Mouse (Mus musculus) liver, postnatal 0 days (tissue): Measurements from ENCODE around the gene Tpsb2.

Experiments used
- CTCF ChIP-seq: sonication (generic); IDR thresholded peaks from 2 replicates; pipeline ENCODE4 v1.5.1; 2016; ENCODE audit warnings: antibody characterized with exemption, low read depth
- EP300 ChIP-seq: IDR thresholded peaks from 2 replicates; pipeline ENCODE4 v1.6.1; 2016; ENCODE audit warnings: antibody characterized with exemption, low read depth, mild to moderate bottlenecking

GRCm38 (mm10) chr17:25401491-25401890 lies 35.4 kb downstream of the Tpsb2 start:
- TF ChIP-seq EP300 = no peak
- TF ChIP-seq CTCF = no peak
